Mouse (Mus musculus): ENCODE measurements around the gene Tubb5.

DNA sequence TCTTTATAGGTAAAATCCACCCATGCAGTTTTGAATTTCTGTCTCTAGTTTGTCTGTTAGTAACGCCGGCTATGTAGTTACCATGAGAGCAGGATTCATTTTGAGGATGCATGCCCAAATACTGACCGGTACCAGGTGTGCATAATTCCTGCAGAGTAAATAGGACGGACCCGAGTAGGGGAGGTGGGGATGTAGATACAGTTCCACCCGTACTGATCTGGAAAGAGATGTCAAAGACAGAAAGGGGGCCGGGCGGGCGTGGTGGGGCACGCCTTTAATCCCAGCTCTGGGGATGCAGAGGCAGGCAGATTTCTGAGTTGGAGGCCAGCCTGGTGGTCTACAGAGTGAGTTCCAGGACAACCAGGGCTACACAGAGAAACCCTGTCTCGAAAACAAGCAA lies 3.9 kb upstream of the Tubb5 start:
- TF ChIP-seq POLR2A (IDR thresholded peaks at IDR 0.05; ENCODE audit: control insufficient read depth, extremely low read depth, insufficient read depth, low read length, poor library complexity) (no peak), CTCF (IDR thresholded peaks at IDR 0.05; ENCODE audit: borderline replicate concordance, control insufficient read depth, extremely low read depth, insufficient read depth, low read length, poor library complexity) (no peak)
